In the genomic region with DNA sequence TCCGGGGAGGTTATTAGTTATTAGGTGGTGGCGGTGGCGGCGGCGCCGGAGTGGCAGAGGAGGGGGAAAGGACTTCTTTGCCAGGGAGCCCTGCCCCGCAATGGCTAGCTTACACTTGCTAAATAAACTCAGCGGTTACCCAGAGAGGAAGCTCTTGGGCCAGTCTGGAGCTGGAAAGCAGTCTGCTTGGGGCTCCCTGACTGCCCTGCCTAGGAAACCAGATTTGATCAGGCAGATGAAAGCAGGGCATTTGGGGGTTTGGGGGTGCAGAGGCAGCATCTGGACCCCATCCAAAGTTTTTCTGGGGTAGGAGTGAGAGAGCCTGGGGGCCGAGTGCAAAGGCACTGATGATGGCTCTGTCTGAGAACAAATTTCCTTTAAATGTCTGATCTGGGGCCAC, we compare ENCODE assay signal across 8 mouse cellular contexts. TPM values are rescaled to one million over a fixed set of nuclear protein-coding genes. Genes with fewer than 3 reads are reported as not detected.
DNase-seq lines count a peak whose midpoint lies in the region; ATAC-seq and TF ChIP-seq lines count a peak whose summit lies in the region.

No protein-coding gene starts in this region.

- peak overlapping the region; percentile 38 for H3K4me3 ChIP-seq in forebrain, postnatal 0 days (ENCODE audit: low read depth, low read length)
- H3K4me3 ChIP-seq in liver, embryonic 11.5 days (ENCODE audit: low read depth, low read length): peak overlapping the region; percentile 35
- H3K4me3 ChIP-seq in small intestine, adult 2 months (ENCODE audit: low read depth, low read length): peak overlapping the region; percentile 49

- WGBS in forebrain, postnatal 0 days: 3% methylated on average over 9 of the region's 9 CpGs
- WGBS in liver, embryonic 11.5 days: 5% methylated on average over 9 of the region's 9 CpGs
- 2% methylated on average over 9 of the region's 9 CpGs for WGBS in small intestine, adult 2 months

- no peaks in the 10 kb centered on the region for H3K4me1 ChIP-seq in forebrain, postnatal 0 days (ENCODE audit: insufficient read depth)
- no peaks in the 10 kb centered on the region for H3K4me1 ChIP-seq in liver, embryonic 11.5 days (replicated peaks; ENCODE audit: control insufficient read depth, insufficient read depth, low read length)
- H3K4me1 ChIP-seq in small intestine, adult 2 months (ENCODE audit: control insufficient read depth, insufficient read depth, insufficient read length, low read length): no peaks in the 10 kb centered on the region

- ATAC-seq in forebrain, postnatal 0 days: no peak
- no peak for ATAC-seq in liver, embryonic 11.5 days (replicated peaks; ENCODE audit: low FRiP score)

- no peak for TF ChIP-seq POLR2A in small intestine, adult 2 months (IDR thresholded peaks at IDR 0.05; ENCODE audit: low read depth, low read length)

- H3K9me3 ChIP-seq in forebrain, postnatal 0 days (ENCODE audit: low read length): no peaks in the 10 kb centered on the region
- no peaks in the 10 kb centered on the region for H3K9me3 ChIP-seq in liver, embryonic 11.5 days (ENCODE audit: control insufficient read depth, low read length)

- H3K36me3 ChIP-seq in forebrain, postnatal 0 days (ENCODE audit: insufficient read depth): no peaks in the 10 kb centered on the region
- H3K36me3 ChIP-seq in liver, embryonic 11.5 days (ENCODE audit: control insufficient read depth, insufficient read depth, low read length): no peaks in the 10 kb centered on the region
- no peaks in the 10 kb centered on the region for H3K36me3 ChIP-seq in small intestine, adult 2 months (ENCODE audit: control insufficient read depth, insufficient read depth, low read length)

- DNase-seq in thymus, postnatal 4 days: peak; percentile 13
- DNase-seq in thymus, postnatal 0 days (ENCODE audit: low spot score): no peak
- DNase-seq in forebrain, postnatal 0 days: no peak
- no peak for DNase-seq in liver, embryonic 11.5 days (ENCODE audit: low spot score)
- no peak for DNase-seq in ovary, postnatal 10 days (ENCODE audit: low spot score)
- DNase-seq in kidney, adult 18-20 months: no peak
- DNase-seq in right cerebral cortex, postnatal 4 days: no peak

- peaks cover 7% of the 10 kb centered on the region; the same call in 1 of the 2 replicates for H3K27me3 ChIP-seq in forebrain, postnatal 0 days (ENCODE audit: insufficient read depth, low read length)
- peaks cover 21% of the 10 kb centered on the region for H3K27me3 ChIP-seq in liver, embryonic 11.5 days (replicated peaks; ENCODE audit: control insufficient read depth, insufficient read depth, low read length)
- H3K27me3 ChIP-seq in small intestine, adult 2 months (ENCODE audit: control insufficient read depth, insufficient read depth, low read length): peaks cover 5% of the 10 kb centered on the region; the same call in 1 of the 2 replicates

- no peak overlapping the region for H3K27ac ChIP-seq in forebrain, postnatal 0 days (ENCODE audit: low read depth, low read length)
- no peak overlapping the region for H3K27ac ChIP-seq in liver, embryonic 11.5 days (ENCODE audit: low read depth, low read length)
- no peak overlapping the region for H3K27ac ChIP-seq in small intestine, adult 2 months (ENCODE audit: insufficient read depth, low read depth, low read length)

- peak overlapping the region; percentile 43 for H3K9ac ChIP-seq in forebrain, postnatal 0 days
- H3K9ac ChIP-seq in liver, embryonic 11.5 days (ENCODE audit: low read depth, low read length): no peak overlapping the region

- H3K4me2 ChIP-seq in forebrain, postnatal 0 days (ENCODE audit: low read depth): peak overlapping the region; percentile 62
- peak overlapping the region; percentile 66 for H3K4me2 ChIP-seq in liver, embryonic 11.5 days

- no peak for TF ChIP-seq CTCF in forebrain, postnatal 0 days (IDR thresholded peaks at IDR 0.05; ENCODE audit: low read depth)
- no peak for TF ChIP-seq CTCF in small intestine, adult 2 months (IDR thresholded peaks at IDR 0.05; ENCODE audit: extremely low read depth, insufficient read length, insufficient replicate concordance, low read depth, low read length)

RNA-seq across cellular contexts. Expression of a gene that starts 6.1 kb away (rescaled TPM):
- polyA plus RNA-seq in thymus, postnatal 0 days (2015; fragmentation: Nextera tagmentation; extraction: Ambion mirVana): 0.25 and 0.26 TPM in 2 replicates
- total RNA-seq in forebrain, postnatal 0 days (2014; rRNA removed): 2.0 and 4.5 TPM in 2 replicates
- 4.3 and 5.6 TPM in 2 replicates for polyA plus RNA-seq in forebrain, postnatal 0 days (2015; fragmentation: Nextera tagmentation; extraction: Ambion mirVana)
- 0.42 and 0.47 TPM in 2 replicates for polyA plus RNA-seq in liver, embryonic 11.5 days (2014; fragmentation: Nextera tagmentation; extraction: Ambion mirVana)
- polyA plus RNA-seq in small intestine, adult 2 months (2012; rRNA removed): 0.48 and 0.70 TPM in 2 replicates
